Mouse (Mus musculus) testis, postnatal 14 days (tissue): ENCODE results near the gene Dtx2.
"Not testable (repeated sequence)": the region's sequence is repeated elsewhere in the genome, so short reads cannot be mapped to it uniquely, and the experiment has no call there.

Experiments
- DNase-seq: peaks from one replicate; pipeline ENCODE4 v3.0.0; 2021; ENCODE audit warnings: low spot score

Gene Dtx2

DNA sequence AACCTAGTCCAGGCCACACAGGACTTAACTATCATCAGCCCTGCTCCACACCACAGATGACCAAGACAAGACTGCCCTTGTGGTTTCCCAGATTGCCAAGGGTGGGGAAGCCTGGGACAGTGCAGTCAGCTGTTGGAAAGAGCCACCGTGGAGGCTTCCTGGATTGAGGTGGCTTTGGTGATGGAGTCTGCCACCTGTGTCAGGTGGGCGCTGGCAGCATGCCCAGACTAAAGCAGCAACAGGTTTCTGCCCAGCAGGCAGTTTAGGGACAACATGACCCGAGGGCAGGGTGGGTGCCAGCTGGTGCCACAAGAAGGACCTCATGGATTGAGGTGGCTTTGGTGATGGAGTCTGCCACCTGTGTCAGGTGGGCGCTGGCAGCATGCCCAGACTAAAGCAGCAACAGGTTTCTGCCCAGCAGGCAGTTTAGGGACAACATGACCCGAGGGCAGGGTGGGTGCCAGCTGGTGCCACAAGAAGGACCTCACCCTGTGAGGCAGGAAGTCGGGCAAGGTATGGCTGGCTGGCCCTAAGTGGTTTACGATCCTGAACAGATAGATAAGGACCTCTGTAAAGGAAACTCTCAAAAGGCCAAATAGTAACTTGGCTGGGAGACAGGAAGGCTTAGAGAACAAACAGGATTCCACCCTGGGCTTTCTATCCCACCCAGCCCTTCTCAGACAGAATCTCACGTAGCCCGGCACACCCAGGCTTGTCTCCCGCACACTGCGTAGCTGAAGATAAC lies 72.0 kb downstream of the Dtx2 start:
- DNase-seq, result not testable (repeated sequence)

DNA sequence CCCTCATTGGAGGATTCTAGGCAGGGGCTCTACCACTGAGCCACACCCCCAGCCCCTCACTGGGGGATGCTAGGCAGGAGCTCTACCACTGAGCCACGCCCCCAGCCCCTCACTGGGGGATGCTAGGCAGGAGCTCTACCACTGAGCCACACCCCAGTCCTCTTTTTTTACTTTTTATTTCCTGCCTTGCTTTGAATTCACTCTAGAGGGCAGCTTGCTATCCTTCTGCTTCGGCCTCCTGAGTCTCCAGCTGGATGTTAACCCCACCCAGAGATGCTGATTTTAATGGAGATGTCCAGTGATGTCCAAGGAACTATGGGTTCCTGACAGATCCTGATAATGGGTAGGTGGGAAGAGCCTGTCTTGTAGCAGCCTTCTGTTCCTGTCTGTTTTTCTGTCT lies 74.8 kb downstream of the Dtx2 start:
- no peak for DNase-seq

GRCm38 (mm10) chr5:136073051-136073450 lies 78.5 kb downstream of the Dtx2 start:
- no peak for DNase-seq

GRCm38 (mm10) chr5:136073526-136073925 lies 78.9 kb downstream of the Dtx2 start:
- DNase-seq, result no peak

- DNase-seq, result no peak
These were observed 80.5 kb downstream of the Dtx2 start for GRCm38 (mm10) chr5:136075076-136075475.

GRCm38 (mm10) chr5:136076284-136076683 lies 81.7 kb downstream of the Dtx2 start:
- no peak for DNase-seq

DNA sequence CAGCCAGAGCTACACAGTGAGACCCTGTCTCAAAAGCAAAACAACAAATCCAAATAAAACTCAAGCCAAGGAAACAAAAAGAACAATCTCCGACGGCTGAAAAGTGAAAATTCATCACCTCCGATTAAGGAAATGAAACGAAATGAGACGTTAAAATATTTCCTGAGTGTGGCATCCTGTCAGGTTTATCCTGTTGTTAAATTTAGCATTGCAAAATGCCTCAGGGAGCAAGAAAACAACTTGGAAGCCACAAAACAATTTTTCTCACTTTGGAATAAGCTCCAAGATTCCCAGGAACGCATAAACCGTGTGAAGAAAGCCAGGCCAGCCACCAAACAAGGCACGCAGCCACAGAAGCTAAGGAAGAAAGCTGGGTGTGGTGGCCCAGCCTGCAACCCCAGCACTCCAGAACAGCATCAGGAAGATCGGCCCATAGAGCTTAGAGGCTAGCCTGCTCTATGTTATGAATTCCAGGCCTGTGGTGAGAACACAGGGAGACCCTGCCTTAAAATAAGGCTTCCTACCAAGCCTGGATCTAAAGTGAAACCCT lies 82.5 kb downstream of the Dtx2 start:
- no peak for DNase-seq

DNA sequence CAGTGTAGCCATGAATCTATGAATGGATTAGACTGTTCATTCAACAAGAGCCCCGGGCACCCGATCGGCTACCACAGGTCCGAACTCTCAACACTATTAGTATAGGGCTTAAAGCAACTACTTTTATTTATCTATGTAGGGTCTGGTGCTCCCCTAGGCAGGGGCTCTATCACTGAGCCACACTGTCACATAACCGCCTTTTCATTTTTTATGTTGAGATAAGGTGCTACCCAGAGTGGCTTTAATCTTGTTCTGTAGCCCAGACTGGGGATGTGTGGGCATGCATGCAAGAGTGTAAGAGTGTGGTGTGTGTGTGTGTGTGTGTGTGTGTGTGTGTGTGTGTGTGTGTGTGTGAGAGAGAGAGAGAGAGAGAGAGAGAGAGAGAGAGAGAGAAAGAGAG lies 83.5 kb downstream of the Dtx2 start:
- no peak for DNase-seq

DNA sequence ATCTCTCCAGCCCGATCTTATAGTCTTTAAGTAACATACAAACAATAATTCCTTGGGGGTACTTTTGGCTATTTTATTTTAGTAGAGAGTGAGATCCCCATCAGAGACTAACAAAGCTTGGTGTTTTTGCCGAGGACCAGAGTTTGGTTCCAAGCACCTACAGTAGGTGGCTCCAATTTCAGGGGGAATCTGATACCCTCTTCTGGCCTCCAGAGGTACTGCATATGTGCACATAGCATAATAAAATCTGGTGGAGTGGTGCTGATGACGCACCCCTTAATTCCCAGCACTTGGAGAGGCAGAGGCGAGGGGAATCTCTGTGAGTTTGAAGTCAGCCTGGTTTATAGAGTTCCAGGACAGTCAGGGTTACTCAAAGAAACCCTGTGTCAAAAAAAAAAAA lies 87.7 kb downstream of the Dtx2 start:
- DNase-seq, result no peak
